Mouse (Mus musculus): Measurements from ENCODE around the gene Neu4.
"Not testable (repeated sequence)": the region's sequence is repeated elsewhere in the genome, so short reads cannot be mapped to it uniquely, and the experiment has no call there.

Gene Neu4

DNA sequence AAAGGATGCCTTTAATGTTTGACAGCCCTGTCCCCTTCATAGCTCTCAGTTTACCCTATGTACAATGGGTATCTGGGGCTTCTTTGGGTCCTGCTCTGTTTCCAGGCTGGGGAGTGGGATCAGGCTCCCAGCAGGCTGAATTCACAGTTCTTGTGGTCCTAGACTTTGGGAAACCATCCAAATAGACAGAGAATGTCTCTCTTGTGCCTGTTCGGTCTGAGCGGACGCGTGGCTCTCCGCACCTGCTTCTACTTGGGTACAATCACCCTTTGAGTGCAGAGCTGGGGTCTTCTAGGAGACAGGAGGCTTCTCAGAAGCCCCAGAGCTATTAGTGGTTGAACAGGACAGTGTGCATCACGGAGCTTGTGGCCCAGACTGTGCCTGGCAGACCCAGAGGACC is at the start of gene Neu4:
Gene Neu4, plus strand, starts transcription at position 301 of the 400 bp plus-strand sequence.
- no peak for DNase-seq (ENCODE audit: low spot score)

DNA sequence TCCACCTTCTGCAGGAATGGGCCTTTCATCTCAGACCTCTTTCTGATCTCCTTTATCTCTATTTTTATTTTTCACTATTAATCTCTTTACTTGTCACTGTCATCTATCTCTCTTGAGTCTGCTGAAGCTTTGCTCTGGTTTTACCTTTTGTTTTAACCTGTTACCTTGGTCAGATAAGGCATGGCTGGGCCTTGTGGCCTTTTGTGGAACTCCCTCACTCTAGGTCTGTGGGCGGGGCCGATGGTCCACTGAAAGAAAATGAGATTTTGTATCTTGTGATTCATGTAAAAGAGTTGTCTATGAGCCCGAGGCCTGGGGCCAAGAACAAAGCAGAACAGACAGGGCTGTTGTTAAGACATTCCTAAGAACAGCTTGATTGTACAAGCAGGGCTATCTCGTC is 49.5 kb upstream of the Neu4 start:
- not testable (repeated sequence) for DNase-seq (ENCODE audit: low spot score)

DNA sequence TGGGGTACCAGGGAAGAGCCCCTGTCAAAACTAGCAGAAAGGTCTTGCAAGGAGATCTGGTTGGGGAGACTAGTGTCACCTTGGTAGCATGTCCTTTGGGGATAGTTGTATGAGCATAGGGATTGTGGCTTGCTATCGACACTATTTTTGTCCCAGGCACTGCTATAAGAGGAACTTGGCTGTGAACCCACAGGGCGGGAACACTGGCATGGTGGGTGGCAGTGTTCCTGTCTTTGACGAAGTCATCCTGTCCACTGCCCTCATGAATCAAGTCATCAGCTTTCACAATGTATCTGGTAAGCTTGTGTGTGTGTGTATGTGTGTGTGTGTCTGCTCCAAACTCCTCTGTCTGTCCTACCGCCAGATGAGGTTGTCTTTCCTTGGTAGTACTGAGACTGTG is 44.5 kb upstream of the Neu4 start:
- not testable (repeated sequence) for DNase-seq (ENCODE audit: low spot score)

- DNase-seq (ENCODE audit: low spot score), result not testable (repeated sequence)
These were observed 42.0 kb upstream of the Neu4 start for GRCm38 (mm10) chr1:93978287-93978686.

DNA sequence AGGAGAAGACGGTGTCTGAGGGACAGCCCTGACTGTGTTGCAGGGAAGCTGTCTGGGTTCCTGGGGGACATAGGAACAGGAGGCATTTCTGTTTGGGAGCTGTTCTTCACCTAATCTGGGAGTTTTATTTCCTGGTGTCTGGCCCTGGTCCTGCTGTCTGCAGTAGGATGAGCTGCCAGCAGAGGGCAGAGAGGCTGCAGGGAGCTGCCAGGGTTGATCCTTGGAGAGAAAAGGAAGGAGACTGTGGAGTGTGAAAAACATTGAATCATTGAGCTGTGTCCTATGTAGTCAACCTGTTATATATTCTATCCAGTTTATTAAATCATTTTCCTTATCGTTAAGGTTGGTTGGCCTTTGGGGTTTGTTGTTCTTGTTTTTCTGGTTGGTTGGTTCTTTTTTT is 39.3 kb upstream of the Neu4 start:
- DNase-seq (ENCODE audit: low spot score), result not testable (repeated sequence)

- DNase-seq (ENCODE audit: low spot score), result no peak
These were observed 34.1 kb upstream of the Neu4 start for GRCm38 (mm10) chr1:93986167-93986566.

- no peak for DNase-seq (ENCODE audit: low spot score)
These were observed 31.5 kb upstream of the Neu4 start for GRCm38 (mm10) chr1:93988786-93989185.

DNA sequence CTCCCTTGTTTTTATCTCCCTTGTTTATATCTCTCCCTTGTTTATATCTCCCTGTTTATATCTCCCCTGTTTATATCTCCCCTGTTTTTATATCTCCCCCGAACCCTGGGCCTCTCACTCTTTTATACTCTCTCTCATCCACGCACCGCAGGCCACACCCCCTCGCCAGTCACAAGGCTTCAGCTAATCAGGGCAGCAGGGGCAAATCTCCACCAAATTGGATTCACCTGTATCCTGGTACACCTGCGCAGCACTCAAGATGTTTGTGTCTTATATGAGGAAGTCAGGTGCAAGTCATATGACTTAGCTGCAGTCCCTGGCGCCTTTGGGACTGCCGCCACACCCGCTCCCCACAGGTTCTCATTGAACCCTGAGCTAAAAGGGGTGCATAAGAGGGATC is 30.0 kb upstream of the Neu4 start, which contains the start of gene Gal3st2c:
Gene Gal3st2c, plus strand, starts transcription at position 301 of the 400 bp plus-strand sequence.
- not testable (repeated sequence) for DNase-seq (ENCODE audit: low spot score)

GRCm38 (mm10) chr1:93991068-93991467 is 29.2 kb upstream of the Neu4 start:
- not testable (repeated sequence) for DNase-seq (ENCODE audit: low spot score)

DNA sequence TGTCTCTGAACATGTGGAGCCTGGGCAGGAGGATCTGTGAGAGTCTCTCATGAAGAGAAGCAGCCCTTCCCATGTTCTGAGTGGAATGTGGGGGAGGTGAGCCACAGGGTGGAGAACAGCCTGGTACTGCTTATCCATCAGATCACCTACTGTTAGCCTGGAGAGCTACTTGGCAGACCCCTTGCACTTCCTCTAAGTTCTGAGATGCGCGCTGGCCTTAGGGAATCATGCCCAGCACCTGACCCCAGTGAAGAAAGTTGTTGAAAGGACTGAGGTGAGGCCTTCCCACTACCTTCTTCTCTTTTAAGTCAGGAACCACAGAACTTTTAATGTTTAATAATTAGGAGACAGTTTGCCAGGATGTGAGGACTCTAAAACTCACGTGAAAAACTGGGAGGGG is 28.8 kb upstream of the Neu4 start:
- not testable (repeated sequence) for DNase-seq (ENCODE audit: low spot score)

DNA sequence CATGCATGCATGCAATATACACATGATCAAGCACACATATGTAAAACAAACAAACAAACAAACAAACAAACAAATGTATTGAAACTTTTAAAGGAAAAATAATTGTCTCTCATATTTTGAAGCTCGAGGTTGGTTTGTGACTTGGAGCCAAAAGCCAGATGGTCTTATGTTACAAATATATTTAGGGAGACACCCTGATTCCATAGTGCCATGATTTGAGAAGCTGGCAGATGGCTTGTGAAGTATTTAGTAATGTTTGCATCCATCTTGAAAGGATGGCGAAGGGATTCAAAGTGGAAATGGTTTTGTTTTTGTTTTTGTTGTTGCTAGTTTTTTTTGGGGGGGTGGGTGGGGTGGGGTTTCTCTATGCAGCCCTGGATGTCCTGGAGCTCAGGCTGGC is 19.2 kb upstream of the Neu4 start:
- no peak for DNase-seq (ENCODE audit: low spot score)

- DNase-seq (ENCODE audit: low spot score), result not testable (repeated sequence)
These were observed 14.2 kb upstream of the Neu4 start for GRCm38 (mm10) chr1:94005954-94006506.

DNA sequence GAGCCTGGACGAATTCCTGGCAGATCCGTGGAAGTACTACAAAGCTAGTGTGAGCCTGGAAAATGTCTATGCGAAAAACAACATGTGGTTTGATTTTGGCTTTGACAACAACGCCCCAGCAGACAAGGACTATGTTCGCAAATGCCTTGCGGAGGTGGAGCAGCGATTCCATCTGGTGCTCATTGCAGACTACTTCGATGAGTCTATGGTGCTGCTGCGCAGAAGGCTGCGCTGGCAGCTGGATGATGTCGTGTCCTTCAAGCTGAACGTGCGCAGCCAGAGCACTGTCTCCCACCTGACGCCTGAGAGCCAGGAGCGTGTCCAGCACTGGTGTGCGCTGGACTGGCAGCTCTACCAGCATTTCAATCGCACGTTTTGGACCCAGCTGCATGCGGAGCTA is 11.4 kb upstream of the Neu4 start:
- not testable (repeated sequence) for DNase-seq (ENCODE audit: low spot score)

GRCm38 (mm10) chr1:94011643-94012042 is 8.6 kb upstream of the Neu4 start:
- no peak for DNase-seq (ENCODE audit: low spot score)

GRCm38 (mm10) chr1:94027506-94028108 is 7.4 kb downstream of the Neu4 start:
- no peak for DNase-seq (ENCODE audit: low spot score)

DNA sequence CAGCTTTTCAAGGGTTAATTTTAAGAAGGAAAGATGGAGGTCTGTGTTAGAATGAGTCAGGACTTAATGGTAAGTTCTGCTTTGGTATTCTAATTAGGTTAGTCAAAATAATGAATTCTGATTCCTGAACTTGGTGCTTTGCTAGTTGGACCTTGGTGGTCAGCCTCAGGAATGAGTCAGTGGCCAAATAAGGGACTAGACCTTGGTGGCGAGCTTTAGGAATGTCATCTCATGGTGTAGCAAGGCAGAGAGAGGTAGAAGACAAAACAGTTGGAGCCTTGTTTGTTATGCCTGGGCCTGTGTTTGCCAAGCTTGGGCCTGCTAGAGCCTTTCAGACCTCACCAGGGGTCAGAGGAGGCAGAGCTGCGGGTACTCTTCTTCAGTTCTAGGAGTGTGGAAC is 8.5 kb downstream of the Neu4 start:
- no peak for DNase-seq (ENCODE audit: low spot score)

- DNase-seq (ENCODE audit: low spot score), result no peak
These were observed 12.9 kb downstream of the Neu4 start for GRCm38 (mm10) chr1:94033075-94033602.

DNA sequence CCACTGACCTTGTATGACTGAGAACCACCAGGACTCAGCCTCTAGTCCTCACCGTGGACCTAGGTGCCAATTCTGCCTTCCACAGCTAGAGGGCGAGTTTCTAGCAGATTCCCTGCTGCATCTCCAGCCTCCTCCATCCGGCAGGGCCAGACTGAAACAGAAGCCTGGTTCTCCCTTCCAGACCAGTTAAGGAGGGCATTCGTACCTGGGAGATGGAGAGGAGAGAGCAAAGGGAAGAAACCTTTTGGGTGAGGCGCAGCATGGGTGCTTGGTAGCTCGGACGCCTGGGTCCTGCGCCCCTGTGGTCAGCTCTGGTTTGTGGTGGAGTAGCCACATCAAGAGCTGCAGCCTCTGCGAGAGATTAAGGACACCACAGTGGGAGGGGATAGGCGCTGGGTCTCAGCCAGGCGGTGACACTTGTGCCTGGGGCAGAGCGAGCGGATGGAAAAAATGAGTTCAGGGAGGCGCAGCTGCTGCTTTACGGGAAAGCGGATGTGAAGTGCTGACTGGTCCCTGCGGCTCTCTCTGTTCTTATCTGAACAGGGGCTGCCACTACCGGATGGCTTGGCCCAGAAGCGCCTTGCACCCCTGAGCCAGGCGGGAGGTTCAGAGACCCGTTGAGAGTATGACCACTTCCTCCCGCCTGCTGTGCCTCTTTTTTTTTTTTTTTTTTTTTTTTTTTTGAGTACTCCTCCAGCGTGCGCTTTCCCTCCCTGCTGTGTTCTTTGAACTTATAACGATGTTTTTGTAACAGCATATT is 14.9 kb downstream of the Neu4 start:
- DNase-seq (ENCODE audit: low spot score), result peak; percentile 90

GRCm38 (mm10) chr1:94040391-94040790 is 20.1 kb downstream of the Neu4 start:
- no peak for DNase-seq (ENCODE audit: low spot score)

GRCm38 (mm10) chr1:94045559-94045958 is 25.3 kb downstream of the Neu4 start:
- no peak for DNase-seq (ENCODE audit: low spot score)

DNA sequence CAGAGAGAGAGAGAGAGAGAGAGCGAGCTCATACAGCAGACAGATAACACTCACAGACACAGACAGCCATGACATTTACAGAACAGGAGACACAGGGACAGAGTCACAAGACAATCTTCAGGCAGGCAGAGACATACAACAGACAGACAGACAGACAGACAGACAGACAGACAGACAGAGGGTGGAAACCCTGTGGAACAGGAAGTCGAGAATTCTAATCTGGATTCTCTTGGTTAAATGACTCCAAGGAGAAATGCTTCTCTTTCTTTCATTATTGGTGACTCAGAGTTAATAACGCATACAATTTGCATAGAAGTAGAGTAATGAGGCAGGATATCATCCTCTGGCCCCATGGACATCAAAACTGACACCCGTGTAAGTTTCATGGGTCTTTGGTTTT is 26.3 kb downstream of the Neu4 start:
- DNase-seq (ENCODE audit: low spot score), result no peak

- no peak for DNase-seq (ENCODE audit: low spot score)
These were observed 30.9 kb downstream of the Neu4 start for GRCm38 (mm10) chr1:94051104-94051503.

- DNase-seq (ENCODE audit: low spot score), result peak; percentile 36
These were observed 32.1 kb downstream of the Neu4 start, which contains the start of gene Pdcd1 for GRCm38 (mm10) chr1:94052373-94052772. Gene Pdcd1 (minus strand): TSS chr1:94052553.
